Mouse (Mus musculus): ENCODE results near the gene Acaa1a.

Gene Acaa1a

DNA sequence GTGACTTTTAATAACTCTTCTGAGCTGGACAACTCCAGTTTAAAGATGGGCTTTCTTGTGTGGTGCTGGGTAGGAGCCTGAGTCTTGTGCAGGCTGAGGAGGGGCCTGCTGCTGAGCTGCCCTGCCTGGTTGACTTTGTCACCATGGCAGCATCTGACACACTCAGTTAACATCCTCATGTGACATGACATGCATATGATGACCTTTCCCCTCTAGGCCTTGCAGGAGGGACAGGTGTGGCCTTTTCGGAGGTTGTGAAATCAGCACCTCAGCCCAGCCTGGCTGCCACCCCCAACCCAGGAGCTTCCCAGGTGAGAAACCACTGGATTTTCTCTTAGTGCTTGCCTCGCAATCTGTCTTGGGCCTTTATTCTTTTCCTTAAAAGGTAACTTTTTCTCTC lies 50.7 kb downstream of the Acaa1a start:
- no peak for DNase-seq (ENCODE audit: low spot score)

DNA sequence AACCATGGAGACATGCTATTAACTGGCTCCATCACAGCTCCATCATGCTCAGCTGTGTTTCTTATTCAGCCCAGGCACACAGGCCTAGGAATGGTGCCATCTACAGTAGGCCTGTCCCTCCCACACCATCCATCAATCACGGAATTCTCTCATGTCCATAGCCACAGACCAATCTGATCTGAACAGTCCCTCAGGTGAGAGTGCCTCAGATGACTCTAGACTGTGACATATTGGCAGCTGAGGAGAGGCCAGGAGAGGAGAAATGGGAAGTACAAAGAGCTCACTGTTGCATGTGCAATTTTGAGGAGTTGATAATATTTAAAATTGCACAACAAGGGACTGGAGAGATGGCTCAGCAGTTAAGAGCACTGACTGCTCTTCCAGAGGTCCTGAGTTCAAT lies 55.3 kb downstream of the Acaa1a start:
- DNase-seq (ENCODE audit: low spot score) = no peak
